Mouse (Mus musculus): ENCODE measurements around the gene Oas1c. TPM values are rescaled to one million over a fixed set of nuclear protein-coding genes. Genes with fewer than 3 reads are reported as not detected.

Gene Oas1c
- polyA plus RNA-seq, 1 experiment from 2014 or later, result 1.2 TPM

DNA sequence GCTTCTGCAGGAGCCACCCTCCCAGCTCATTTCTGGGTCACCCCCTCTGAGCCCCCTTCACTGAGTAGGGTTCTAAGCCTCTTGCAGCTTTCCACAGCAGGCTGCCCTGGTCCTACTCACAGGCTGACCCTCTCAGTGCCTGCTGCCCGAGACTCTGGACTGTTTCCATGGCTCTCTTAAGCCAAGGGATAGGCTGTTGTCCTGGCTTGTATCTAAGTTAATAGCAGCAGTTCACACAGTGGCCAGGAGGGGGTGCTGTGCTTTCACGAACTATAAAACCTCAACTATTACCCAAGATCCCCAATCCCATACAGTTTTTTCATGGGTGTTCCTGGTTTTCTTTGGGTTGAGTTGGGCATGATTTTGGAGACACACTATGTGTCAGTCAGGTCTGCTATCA lies 19.3 kb downstream of the Oas1c start:
- peak; percentile 81 for TF ChIP-seq CTCF (IDR thresholded peaks at IDR 0.05; ENCODE audit: low read depth)
- TF ChIP-seq EP300 (optimal IDR thresholded peaks at IDR 0.05), result no peak
- WGBS, result 18% methylated on average over 2 of the region's 2 CpGs
- no peaks in the 10 kb centered on the region for H3K36me3 ChIP-seq (ENCODE audit: control insufficient read depth, insufficient read depth, low read length)
- ATAC-seq (ENCODE audit: low FRiP score, low TSS enrichment) (no peak; the same call in 1 of the 2 replicates), DNase-seq (ENCODE audit: low spot score) (peak; percentile 50)
- no peak overlapping the region for H3K27ac ChIP-seq (replicated peaks)
- no peaks in the 10 kb centered on the region for H3K9me3 ChIP-seq (ENCODE audit: control insufficient read depth, low read length)
- H3K4me2 ChIP-seq (replicated peaks; ENCODE audit: low read depth), result no peak overlapping the region
- H3K4me3 ChIP-seq (ENCODE audit: low read depth, low read length), result no peak overlapping the region
- no peaks in the 10 kb centered on the region for H3K27me3 ChIP-seq (ENCODE audit: control insufficient read depth, insufficient read depth, low read length)
- no peaks in the 10 kb centered on the region for H3K4me1 ChIP-seq (replicated peaks; ENCODE audit: control insufficient read depth, insufficient read depth)
- H3K9ac ChIP-seq (ENCODE audit: low read length), result no peak overlapping the region

DNA sequence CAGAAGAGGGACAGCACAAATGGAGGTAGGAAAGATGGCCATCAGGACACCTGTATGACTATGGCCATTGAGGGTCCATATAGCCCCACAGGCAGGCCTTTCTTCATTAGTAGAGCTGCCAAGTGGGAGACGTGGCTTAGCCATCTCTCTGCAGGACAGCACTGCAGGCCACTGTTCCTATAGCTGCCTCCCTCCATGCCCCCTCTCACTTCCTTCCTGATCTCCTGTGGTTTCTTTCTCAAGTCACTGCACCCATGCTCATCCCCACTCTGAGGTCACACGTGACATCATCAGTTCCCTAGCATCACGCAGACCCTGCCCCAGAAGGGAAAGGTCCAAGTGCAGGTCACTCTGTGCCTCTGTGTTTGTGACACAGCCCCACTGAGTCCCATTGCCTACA lies 25.3 kb downstream of the Oas1c start:
- no peak for DNase-seq (ENCODE audit: low spot score)
- no peak for TF ChIP-seq EP300 (optimal IDR thresholded peaks at IDR 0.05)
- ATAC-seq (ENCODE audit: low FRiP score, low TSS enrichment), result no peak
- H3K9me3 ChIP-seq (ENCODE audit: control insufficient read depth, low read length), result no peaks in the 10 kb centered on the region
- no peak overlapping the region for H3K4me3 ChIP-seq (ENCODE audit: low read depth, low read length)
- no peak overlapping the region for H3K4me2 ChIP-seq (replicated peaks; ENCODE audit: low read depth)
- no peak overlapping the region for H3K9ac ChIP-seq (ENCODE audit: low read length)
- H3K36me3 ChIP-seq (ENCODE audit: control insufficient read depth, insufficient read depth, low read length), result no peaks in the 10 kb centered on the region
- H3K27ac ChIP-seq (replicated peaks), result no peak overlapping the region
- no peaks in the 10 kb centered on the region for H3K27me3 ChIP-seq (ENCODE audit: control insufficient read depth, insufficient read depth, low read length)
- H3K4me1 ChIP-seq (replicated peaks; ENCODE audit: control insufficient read depth, insufficient read depth), result no peaks in the 10 kb centered on the region
- WGBS, result 52% methylated on average over 3 of the region's 3 CpGs

DNA sequence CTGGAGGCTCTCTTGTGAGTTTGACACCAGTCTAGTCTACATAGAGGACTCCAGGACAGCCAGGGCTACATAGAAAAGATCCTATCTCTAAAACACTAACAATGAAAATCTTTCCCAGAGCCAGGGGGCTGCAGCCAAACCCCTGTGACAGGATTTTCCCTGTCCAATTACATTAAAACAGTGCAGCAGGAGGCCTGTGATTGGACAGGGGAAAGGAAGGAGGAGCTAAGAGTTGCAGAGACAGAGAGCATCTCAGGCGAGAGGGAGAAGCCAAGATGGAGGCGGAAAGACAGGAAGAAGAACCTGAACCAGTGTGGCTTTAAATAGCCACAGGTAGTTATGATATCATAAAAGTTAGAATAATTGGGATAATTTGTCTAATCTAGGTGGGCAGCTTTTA lies 29.9 kb downstream of the Oas1c start:
- DNase-seq (ENCODE audit: low spot score), result no peak
- H3K27me3 ChIP-seq (ENCODE audit: control insufficient read depth, insufficient read depth, low read length), result no peaks in the 10 kb centered on the region
- H3K9ac ChIP-seq (ENCODE audit: low read length), result no peak overlapping the region
- no peaks in the 10 kb centered on the region for H3K36me3 ChIP-seq (ENCODE audit: control insufficient read depth, insufficient read depth, low read length)
- TF ChIP-seq EP300 (optimal IDR thresholded peaks at IDR 0.05) (no peak), CTCF (IDR thresholded peaks at IDR 0.05; ENCODE audit: low read depth) (no peak)
- ATAC-seq (ENCODE audit: low FRiP score, low TSS enrichment), result no peak
- H3K4me2 ChIP-seq (replicated peaks; ENCODE audit: low read depth), result no peak overlapping the region
- H3K9me3 ChIP-seq (ENCODE audit: control insufficient read depth, low read length), result no peaks in the 10 kb centered on the region
- H3K27ac ChIP-seq (replicated peaks), result no peak overlapping the region
- no peak overlapping the region for H3K4me3 ChIP-seq (ENCODE audit: low read depth, low read length)
- WGBS, result 65% methylated on average over 2 of the region's 2 CpGs
- no peaks in the 10 kb centered on the region for H3K4me1 ChIP-seq (replicated peaks; ENCODE audit: control insufficient read depth, insufficient read depth)

DNA sequence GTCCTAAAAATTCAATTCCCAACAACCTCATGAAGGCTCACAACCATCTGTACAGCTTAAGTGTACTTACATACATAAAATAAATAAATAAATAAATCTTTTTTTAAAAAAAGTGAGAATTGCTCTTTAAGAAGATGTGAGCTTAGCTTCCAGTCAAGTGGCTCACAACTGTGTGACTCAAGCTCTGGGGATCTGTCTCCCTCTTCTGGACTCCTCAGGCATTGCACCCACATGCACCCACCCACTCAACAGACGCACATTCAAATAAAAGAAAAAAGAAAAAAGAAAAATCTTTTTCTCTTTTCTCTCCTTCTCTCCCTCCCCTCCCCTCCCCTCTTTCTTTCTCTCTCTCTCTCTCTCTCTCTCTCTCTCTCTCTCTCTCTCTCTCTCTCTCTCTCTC lies 30.7 kb downstream of the Oas1c start:
- H3K36me3 ChIP-seq (ENCODE audit: control insufficient read depth, insufficient read depth, low read length), result no peaks in the 10 kb centered on the region
- H3K9ac ChIP-seq (ENCODE audit: low read length), result no peak overlapping the region
- H3K27ac ChIP-seq (replicated peaks), result no peak overlapping the region
- DNase-seq (ENCODE audit: low spot score) (no peak), ATAC-seq (ENCODE audit: low FRiP score, low TSS enrichment) (no peak)
- H3K4me1 ChIP-seq (replicated peaks; ENCODE audit: control insufficient read depth, insufficient read depth), result no peaks in the 10 kb centered on the region
- TF ChIP-seq CTCF (IDR thresholded peaks at IDR 0.05; ENCODE audit: low read depth) (peak; percentile 33), EP300 (optimal IDR thresholded peaks at IDR 0.05) (no peak)
- H3K9me3 ChIP-seq (ENCODE audit: control insufficient read depth, low read length), result no peaks in the 10 kb centered on the region
- no peak overlapping the region for H3K4me3 ChIP-seq (ENCODE audit: low read depth, low read length)
- no peak overlapping the region for H3K4me2 ChIP-seq (replicated peaks; ENCODE audit: low read depth)
- 100% methylated on average over 1 of the region's 1 CpGs for WGBS
- H3K27me3 ChIP-seq (ENCODE audit: control insufficient read depth, insufficient read depth, low read length), result no peaks in the 10 kb centered on the region

DNA sequence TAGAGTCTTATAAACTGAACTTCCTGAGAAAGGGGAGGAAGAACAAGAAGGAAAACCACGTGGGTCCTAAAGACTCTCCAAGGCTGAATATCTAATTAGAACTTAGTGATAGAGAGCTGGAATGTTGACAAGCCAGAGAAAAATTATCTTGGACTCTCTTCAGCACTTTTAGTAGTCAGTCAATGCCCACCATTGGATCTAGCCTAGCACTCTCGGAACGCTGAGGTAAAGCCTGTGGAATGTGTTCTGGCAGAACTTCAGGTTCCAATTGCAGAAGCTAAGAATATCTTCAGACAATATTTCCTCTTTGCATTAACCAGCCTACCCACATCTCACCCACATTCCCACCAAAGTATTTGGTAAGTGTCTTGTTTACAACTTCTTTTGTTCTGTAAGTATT lies 32.4 kb downstream of the Oas1c start:
- Histone ChIP-seq H3K27me3 (ENCODE audit: control insufficient read depth, insufficient read depth, low read length) (no peaks in the 10 kb centered on the region), H3K9me3 (ENCODE audit: control insufficient read depth, low read length) (no peaks in the 10 kb centered on the region), H3K4me3 (ENCODE audit: low read depth, low read length) (no peak overlapping the region), H3K27ac (replicated peaks) (no peak overlapping the region), H3K4me2 (replicated peaks; ENCODE audit: low read depth) (no peak overlapping the region), H3K36me3 (ENCODE audit: control insufficient read depth, insufficient read depth, low read length) (no peaks in the 10 kb centered on the region), H3K4me1 (replicated peaks; ENCODE audit: control insufficient read depth, insufficient read depth) (no peaks in the 10 kb centered on the region), H3K9ac (ENCODE audit: low read length) (no peak overlapping the region)
- no peak for ATAC-seq (ENCODE audit: low FRiP score, low TSS enrichment)
- DNase-seq (ENCODE audit: low spot score), result no peak
- 32% methylated on average over 3 of the region's 3 CpGs for WGBS
- TF ChIP-seq CTCF (IDR thresholded peaks at IDR 0.05; ENCODE audit: low read depth) (no peak), EP300 (optimal IDR thresholded peaks at IDR 0.05) (no peak)

DNA sequence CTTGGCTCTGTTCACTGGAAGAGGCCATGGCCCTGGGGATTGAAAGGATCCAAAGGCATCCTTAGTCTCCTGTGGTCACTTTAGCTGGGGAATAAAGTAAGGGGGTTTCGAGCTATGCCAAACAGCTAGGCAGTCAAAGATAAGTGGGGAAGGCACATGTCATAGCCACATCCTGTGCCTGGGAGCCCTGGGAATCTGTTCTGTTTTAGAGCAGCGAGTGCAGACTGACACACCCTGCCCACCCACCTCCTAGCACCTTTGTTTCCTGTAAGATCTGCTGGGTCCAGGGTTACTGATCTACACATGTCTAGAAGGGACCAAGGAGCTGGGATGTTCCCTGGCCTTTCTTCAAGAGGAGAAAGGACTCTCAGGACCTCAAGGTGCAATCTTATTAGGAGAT lies 33.4 kb downstream of the Oas1c start:
- WGBS, result 61% methylated on average over 2 of the region's 2 CpGs
- no peak for ATAC-seq (ENCODE audit: low FRiP score, low TSS enrichment)
- H3K27me3 ChIP-seq (ENCODE audit: control insufficient read depth, insufficient read depth, low read length), result no peaks in the 10 kb centered on the region

More for the DNA sequence above, 33.4 kb downstream of the Oas1c start:
- no peaks in the 10 kb centered on the region for H3K4me1 ChIP-seq (replicated peaks; ENCODE audit: control insufficient read depth, insufficient read depth)
- H3K9ac ChIP-seq (ENCODE audit: low read length), result no peak overlapping the region
- H3K4me3 ChIP-seq (ENCODE audit: low read depth, low read length), result no peak overlapping the region
- DNase-seq (ENCODE audit: low spot score), result no peak
- H3K9me3 ChIP-seq (ENCODE audit: control insufficient read depth, low read length), result no peaks in the 10 kb centered on the region
- TF ChIP-seq EP300 (optimal IDR thresholded peaks at IDR 0.05), result no peak
- TF ChIP-seq CTCF (IDR thresholded peaks at IDR 0.05; ENCODE audit: low read depth), result no peak
- H3K4me2 ChIP-seq (replicated peaks; ENCODE audit: low read depth), result no peak overlapping the region
- H3K27ac ChIP-seq (replicated peaks), result no peak overlapping the region
- no peaks in the 10 kb centered on the region for H3K36me3 ChIP-seq (ENCODE audit: control insufficient read depth, insufficient read depth, low read length)
